Comparison of ENCODE assay signal across 11 mouse cellular contexts in genomic region chr9:35024591-35025496, GRCm38 (mm10).
DNase-seq lines count a peak whose midpoint lies in the region; ATAC-seq lines count a peak whose summit lies in the region.
"Had no signal": no experiment of that assay in that cellular context is flagged by ENCODE, and none has a peak within 500 bp of the region (broad histone marks: within the 10 kb centered on the region; RNA-seq: fewer than 3 reads in every experiment).

No protein-coding gene starts in this region.

- WGBS in heart, embryonic 11.5 days (ENCODE audit: insufficient replicate concordance): 3% methylated on average over 25 of the region's 25 CpGs
- WGBS in embryonic facial prominence, embryonic 12.5 days: 2% methylated on average over 25 of the region's 25 CpGs
- 9% methylated on average over 25 of the region's 25 CpGs for WGBS in intestine, embryonic 15.5 days
- 6% methylated on average over 25 of the region's 25 CpGs for WGBS in midbrain, embryonic 16.5 days

- DNase-seq in heart, adult 18-20 months: no peak
- DNase-seq in left cerebral cortex, postnatal 25 days (ENCODE audit: low spot score in 2 of 2): no peak
- DNase-seq in layer of hippocampus, adult 18-20 months (ENCODE audit: low spot score in 2 of 2): no peak
- DNase-seq: adrenal gland, adult 8-10 months; lung, postnatal 10 days; right cerebral cortex, adult 18-20 months had no signal

- peaks cover 16% of the 10 kb centered on the region for H3K27me3 ChIP-seq in heart, embryonic 11.5 days (ENCODE audit: control insufficient read depth, insufficient read depth, low read length)
- 0 out of 2 replicates have a peak, but pooled peaks cover 10% of the 10 kb centered on the region for H3K27me3 ChIP-seq in embryonic facial prominence, embryonic 12.5 days
- peaks cover 15% of the 10 kb centered on the region for H3K27me3 ChIP-seq in intestine, embryonic 15.5 days (replicated peaks)
- H3K27me3 ChIP-seq in midbrain, embryonic 16.5 days (ENCODE audit: control insufficient read depth, insufficient read depth, low read depth, low read length): no peaks in the 10 kb centered on the region

- 0 out of 2 replicates have a peak, but pooled peaks cover 8% of the 10 kb centered on the region for H3K4me1 ChIP-seq in heart, embryonic 11.5 days (ENCODE audit: control insufficient read depth, insufficient read depth, low read length)
- peaks cover 26% of the 10 kb centered on the region for H3K4me1 ChIP-seq in embryonic facial prominence, embryonic 12.5 days
- peaks cover 11% of the 10 kb centered on the region for H3K4me1 ChIP-seq in intestine, embryonic 15.5 days (replicated peaks)
- peaks cover 6% of the 10 kb centered on the region; the same call in 1 of the 2 replicates for H3K4me1 ChIP-seq in midbrain, embryonic 16.5 days (ENCODE audit: control insufficient read depth, insufficient read depth, low read length)

- peak overlapping the region; percentile 40 for H3K4me3 ChIP-seq in heart, embryonic 11.5 days (ENCODE audit: low read depth, low read length)
- peak overlapping the region; percentile 31 for H3K4me3 ChIP-seq in embryonic facial prominence, embryonic 12.5 days
- peak overlapping the region; percentile 15 for H3K4me3 ChIP-seq in intestine, embryonic 15.5 days (replicated peaks)
- peak overlapping the region; percentile 17; the same call in 1 of the 2 replicates for H3K4me3 ChIP-seq in midbrain, embryonic 16.5 days (ENCODE audit: low read depth, low read length)

- H3K9me3 ChIP-seq in heart, embryonic 11.5 days (replicated peaks; ENCODE audit: control insufficient read depth, low read length): no peaks in the 10 kb centered on the region
- no peaks in the 10 kb centered on the region for H3K9me3 ChIP-seq in embryonic facial prominence, embryonic 12.5 days
- no peaks in the 10 kb centered on the region for H3K9me3 ChIP-seq in intestine, embryonic 15.5 days
- no peaks in the 10 kb centered on the region for H3K9me3 ChIP-seq in midbrain, embryonic 16.5 days (replicated peaks; ENCODE audit: control insufficient read depth, low read length, poor library complexity, severe bottlenecking)

- peak overlapping the region; percentile 75 for H3K4me2 ChIP-seq in heart, embryonic 11.5 days
- H3K4me2 ChIP-seq in embryonic facial prominence, embryonic 12.5 days (replicated peaks): peak overlapping the region; percentile 56
- H3K4me2 ChIP-seq in intestine, embryonic 15.5 days (replicated peaks): peak overlapping the region; percentile 58
- peak overlapping the region; percentile 48 for H3K4me2 ChIP-seq in midbrain, embryonic 16.5 days (ENCODE audit: low read length)

- H3K36me3 ChIP-seq in heart, embryonic 11.5 days (ENCODE audit: control insufficient read depth, insufficient read depth, low read length): no peaks in the 10 kb centered on the region
- no peaks in the 10 kb centered on the region for H3K36me3 ChIP-seq in embryonic facial prominence, embryonic 12.5 days
- H3K36me3 ChIP-seq in intestine, embryonic 15.5 days: no peaks in the 10 kb centered on the region
- H3K36me3 ChIP-seq in midbrain, embryonic 16.5 days (ENCODE audit: control insufficient read depth, insufficient read depth, low read length): no peaks in the 10 kb centered on the region

- intact Hi-C loops in left cerebral cortex, postnatal 25 days (cut with DNase I): no loop called here

- ATAC-seq in heart, embryonic 11.5 days (replicated peaks; ENCODE audit: insufficient number of reproducible peaks, low FRiP score, low TSS enrichment): 0 out of 2 replicates have a peak, but pooled peaks have one; percentile 10
- peak; percentile 55 for ATAC-seq in embryonic facial prominence, embryonic 12.5 days (ENCODE audit: insufficient number of reproducible peaks, insufficient read depth, low FRiP score, low TSS enrichment)
- peak; percentile 31 for ATAC-seq in intestine, embryonic 15.5 days
- peak; percentile 33 for ATAC-seq in midbrain, embryonic 16.5 days
- no peak for ATAC-seq in monocyte, adult 5-6 weeks (replicated peaks; ENCODE audit: insufficient number of reproducible peaks, low FRiP score, low TSS enrichment, poor library complexity, severe bottlenecking)

- no peak overlapping the region for H3K27ac ChIP-seq in heart, embryonic 11.5 days (ENCODE audit: low read depth, low read length)
- H3K27ac ChIP-seq in embryonic facial prominence, embryonic 12.5 days: no peak overlapping the region
- no peak overlapping the region for H3K27ac ChIP-seq in intestine, embryonic 15.5 days
- H3K27ac ChIP-seq in midbrain, embryonic 16.5 days (ENCODE audit: low read length): no peak overlapping the region

- peak overlapping the region; percentile 66 for H3K9ac ChIP-seq in heart, embryonic 11.5 days (ENCODE audit: low read depth, low read length)
- peak overlapping the region; percentile 38; the same call in 1 of the 2 replicates for H3K9ac ChIP-seq in embryonic facial prominence, embryonic 12.5 days
- H3K9ac ChIP-seq in intestine, embryonic 15.5 days: peak overlapping the region; percentile 23; the same call in 1 of the 2 replicates
- peak overlapping the region; percentile 52; the same call in 1 of the 2 replicates for H3K9ac ChIP-seq in midbrain, embryonic 16.5 days (ENCODE audit: low read depth, low read length)
